Mouse (Mus musculus) liver, postnatal 0 days (tissue): ENCODE measurements around the gene Mgst3.
A peak's percentile ranks its signal among the peaks of the same experiment; 100 is the strongest.

Experiments used
- CTCF ChIP-seq: sonication (generic); IDR thresholded peaks from 2 replicates; pipeline ENCODE4 v1.5.1; 2016; ENCODE audit warnings: antibody characterized with exemption, low read depth
- EP300 ChIP-seq: IDR thresholded peaks from 2 replicates; pipeline ENCODE4 v1.6.1; 2016; ENCODE audit warnings: antibody characterized with exemption, low read depth, mild to moderate bottlenecking

DNA sequence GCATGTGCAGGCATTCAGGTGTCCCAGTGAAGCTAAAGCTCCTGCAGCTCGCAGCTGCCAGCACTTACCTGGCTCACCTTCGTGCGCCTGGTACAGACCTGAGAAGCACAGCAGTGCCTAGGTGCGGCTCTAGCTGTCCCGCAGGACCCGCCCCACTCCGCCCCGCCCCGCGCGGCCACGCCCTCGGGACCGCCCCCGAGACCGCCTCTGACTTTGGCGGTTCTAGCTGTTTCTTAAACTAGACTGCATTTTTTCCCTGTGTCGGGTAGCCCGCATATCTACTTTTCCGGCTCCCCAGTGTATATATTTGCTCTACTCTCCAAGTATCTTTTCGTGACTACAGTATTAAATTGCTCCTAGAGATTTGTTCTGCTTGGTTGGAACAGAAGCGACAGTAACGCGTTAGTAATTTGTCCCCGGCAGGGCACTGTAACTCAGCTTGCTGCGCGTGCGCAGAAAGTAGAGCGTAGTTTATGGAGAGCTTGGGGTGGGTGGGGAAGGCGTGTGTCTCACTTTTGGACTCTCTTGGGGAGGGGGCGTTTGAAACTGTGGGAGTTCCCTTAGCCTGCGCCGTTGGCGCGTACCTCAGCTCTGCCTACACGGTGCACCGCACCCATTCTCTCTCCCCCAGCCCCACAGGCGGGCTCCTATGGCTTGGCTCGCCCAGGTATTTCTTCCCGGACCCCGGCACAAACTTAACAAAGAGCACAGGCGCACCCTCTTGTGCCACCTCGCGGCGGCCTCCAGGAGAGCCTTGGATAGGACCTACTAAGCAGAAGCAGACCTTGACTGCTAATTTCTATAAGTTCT is at the start of gene Mgst3:
- TF ChIP-seq CTCF (peak; percentile 87), EP300 (peak; percentile 61)
